Mouse (Mus musculus) adrenal gland, adult 18-20 months (tissue): ENCODE results near the gene Tgfb1. TPM values are rescaled to one million over a fixed set of nuclear protein-coding genes. Genes with fewer than 3 reads are reported as not detected.
"Not testable (repeated sequence)": the region's sequence is repeated elsewhere in the genome, so short reads cannot be mapped to it uniquely, and the experiment has no call there.

Source experiments
- DNase-seq, 2 experiments: peaks; one replicate each; pipeline ENCODE4 v3.0.0; 2021 to 2022; ENCODE audit warnings: low spot score in 2 of 2
- total RNA-seq, 2 experiments: library from RNA; stranded (reverse); gene quantifications; 1 replicate in 1 of 2; 2 replicates in 1 of 2; pipeline ENCODE4 v1.2.3; 2021

The Tgfb1 gene
- total RNA-seq, 2 experiments from 2014 or later, result 26.2 to 36.0 TPM

DNA sequence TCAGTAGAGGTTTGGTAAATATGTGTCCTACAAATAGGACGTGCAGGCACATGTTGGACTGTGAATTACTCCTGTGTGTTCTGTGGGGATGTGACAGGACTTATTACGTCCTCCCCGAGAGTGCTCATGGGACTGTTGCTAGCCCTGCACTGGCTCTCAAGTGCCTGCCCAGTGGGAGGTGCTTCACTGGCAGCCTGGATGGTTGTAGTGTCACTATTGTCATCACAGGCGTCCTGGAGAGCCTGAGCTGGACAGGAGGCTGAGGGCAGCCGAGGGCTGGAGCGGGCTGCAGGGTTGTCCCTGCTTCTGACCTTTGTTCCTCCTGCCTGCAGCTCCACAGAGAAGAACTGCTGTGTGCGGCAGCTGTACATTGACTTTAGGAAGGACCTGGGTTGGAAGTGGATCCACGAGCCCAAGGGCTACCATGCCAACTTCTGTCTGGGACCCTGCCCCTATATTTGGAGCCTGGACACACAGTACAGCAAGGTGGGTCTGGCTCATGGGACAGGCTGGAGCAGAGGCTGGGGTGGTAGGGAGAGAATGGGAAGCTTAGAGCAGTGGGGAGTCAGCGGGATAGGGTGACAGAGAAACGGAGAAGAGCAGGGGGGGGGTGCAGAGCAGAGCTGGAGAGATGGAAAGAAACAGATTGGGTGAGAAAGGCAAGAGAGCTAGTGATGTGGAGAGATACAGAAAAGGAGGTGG, 17.1 kb downstream of the Tgfb1 start:
- DNase-seq, result no peak

GRCm38 (mm10) chr7:25704716-25705364, 18.0 kb downstream of the Tgfb1 start:
- no peak for DNase-seq

DNA sequence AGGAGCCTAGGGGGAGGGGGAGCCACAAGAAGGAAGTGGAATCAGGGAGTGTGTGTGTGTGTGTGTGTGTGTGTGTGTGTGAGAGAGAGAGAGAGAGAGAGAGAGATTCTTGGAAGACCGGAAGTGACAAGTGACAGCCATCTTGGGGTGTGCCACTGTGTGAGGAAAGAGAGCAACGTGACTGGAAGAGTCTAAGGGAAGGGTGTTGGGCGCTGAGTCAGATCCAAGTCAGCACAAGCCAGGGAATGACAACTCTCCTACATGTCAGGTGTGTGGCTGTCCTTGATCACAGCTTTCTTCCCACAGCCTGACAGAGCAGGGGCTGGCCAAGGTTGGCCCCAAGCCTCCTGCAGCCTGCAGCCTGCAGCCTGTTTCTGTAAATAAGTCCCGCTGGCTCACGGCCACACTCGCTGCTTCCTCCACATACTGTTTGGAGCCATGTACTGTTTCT, 19.0 kb downstream of the Tgfb1 start:
- DNase-seq, result no peak

DNA sequence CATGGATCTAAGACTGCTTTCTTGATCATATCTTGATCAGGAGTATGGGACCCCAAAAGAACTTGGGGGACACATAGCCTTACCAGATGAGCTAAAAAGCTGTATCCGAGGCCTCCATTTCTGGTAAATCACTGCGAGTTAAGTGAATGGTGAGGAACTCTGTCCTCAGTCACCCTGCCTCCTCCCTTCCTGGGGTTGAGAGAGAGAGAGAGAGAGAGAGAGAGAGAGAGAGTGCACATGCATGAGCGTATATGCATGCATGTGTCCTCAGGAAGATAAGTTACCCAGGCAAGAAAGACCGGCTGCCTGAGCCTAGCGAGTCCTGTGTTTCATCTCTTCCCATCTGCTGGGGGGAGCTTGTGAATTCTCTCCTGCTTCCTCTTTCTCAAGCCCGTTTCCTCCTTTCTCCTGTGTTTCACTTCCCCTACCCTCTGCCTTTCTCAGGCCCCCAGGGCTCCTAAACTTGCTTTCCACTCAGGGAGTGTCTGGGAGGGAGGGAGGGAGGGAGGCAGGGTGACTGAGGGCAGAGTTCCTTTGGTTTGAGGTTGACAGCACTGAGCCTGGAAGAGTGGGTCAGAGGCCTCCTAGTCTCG, 19.9 kb downstream of the Tgfb1 start:
- no peak for DNase-seq

- DNase-seq, result no peak
These were observed 20.9 kb downstream of the Tgfb1 start for GRCm38 (mm10) chr7:25707581-25708292.

GRCm38 (mm10) chr7:25709961-25710360, 23.2 kb downstream of the Tgfb1 start:
- no peak for DNase-seq

- DNase-seq, result no peak
These were observed 23.8 kb downstream of the Tgfb1 start for GRCm38 (mm10) chr7:25710519-25711130.

GRCm38 (mm10) chr7:25711165-25711564, 24.4 kb downstream of the Tgfb1 start:
- no peak for DNase-seq

- no peak for DNase-seq
These were observed 25.0 kb downstream of the Tgfb1 start for GRCm38 (mm10) chr7:25711731-25712197.

- no peak for DNase-seq
These were observed 26.0 kb downstream of the Tgfb1 start for GRCm38 (mm10) chr7:25712801-25713200.

GRCm38 (mm10) chr7:25714581-25714980, 27.8 kb downstream of the Tgfb1 start:
- DNase-seq, result no peak

GRCm38 (mm10) chr7:25715731-25716271, 29.0 kb downstream of the Tgfb1 start:
- no peak for DNase-seq

DNA sequence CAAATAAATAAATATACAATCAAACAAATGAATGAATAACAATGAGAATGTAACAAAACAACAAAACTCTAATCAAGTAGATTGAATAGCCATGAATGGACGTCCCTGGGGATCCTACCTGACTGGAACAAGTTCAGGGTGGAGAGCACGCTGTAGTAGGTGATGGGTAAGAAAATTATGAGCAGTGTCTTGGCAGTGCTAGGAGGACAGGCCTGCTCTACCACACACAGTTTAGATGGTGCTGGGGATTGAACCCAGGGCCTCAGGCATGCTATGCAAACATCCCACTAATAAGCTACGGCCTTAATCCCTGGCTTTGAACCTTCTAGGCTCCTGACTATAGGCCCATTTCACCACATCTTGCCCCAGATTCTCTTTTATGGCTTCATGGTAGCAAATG, 30.7 kb downstream of the Tgfb1 start:
- DNase-seq, result no peak

DNA sequence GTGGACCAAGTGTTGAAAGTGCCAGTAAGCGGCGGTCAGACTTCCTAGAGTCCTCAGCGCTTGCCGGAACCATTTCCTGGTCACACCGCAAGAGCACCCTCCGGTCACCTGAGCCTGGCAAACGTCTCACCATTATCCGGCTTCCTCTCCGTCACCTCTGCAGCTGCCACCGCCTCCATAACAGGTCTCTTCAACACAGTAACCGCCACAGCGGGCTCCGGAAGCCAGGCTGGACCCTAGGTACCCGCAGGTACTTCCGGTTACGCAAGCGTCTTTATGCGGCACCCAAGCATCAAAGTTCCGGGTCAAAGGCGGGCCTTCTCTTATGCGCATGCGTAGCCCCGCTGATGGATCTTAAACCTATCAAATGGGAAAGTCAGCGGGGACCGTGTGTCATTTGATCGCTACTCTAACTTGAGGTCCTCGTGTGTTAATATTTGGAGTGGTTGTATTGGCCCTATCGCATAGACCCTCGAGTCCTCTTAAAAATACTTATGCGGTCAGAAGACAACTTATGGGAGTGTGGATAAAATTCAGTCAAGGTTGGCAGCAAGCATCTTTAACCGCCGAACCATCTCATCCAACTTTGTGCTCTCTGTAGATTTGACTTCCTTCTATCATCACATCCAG, 32.1 kb downstream of the Tgfb1 start, which contains the start of gene Ccdc97:
Gene Ccdc97, minus strand, starts transcription at position 301 of the 630 bp plus-strand sequence.
- peak; percentile 85 to 88 for DNase-seq

DNA sequence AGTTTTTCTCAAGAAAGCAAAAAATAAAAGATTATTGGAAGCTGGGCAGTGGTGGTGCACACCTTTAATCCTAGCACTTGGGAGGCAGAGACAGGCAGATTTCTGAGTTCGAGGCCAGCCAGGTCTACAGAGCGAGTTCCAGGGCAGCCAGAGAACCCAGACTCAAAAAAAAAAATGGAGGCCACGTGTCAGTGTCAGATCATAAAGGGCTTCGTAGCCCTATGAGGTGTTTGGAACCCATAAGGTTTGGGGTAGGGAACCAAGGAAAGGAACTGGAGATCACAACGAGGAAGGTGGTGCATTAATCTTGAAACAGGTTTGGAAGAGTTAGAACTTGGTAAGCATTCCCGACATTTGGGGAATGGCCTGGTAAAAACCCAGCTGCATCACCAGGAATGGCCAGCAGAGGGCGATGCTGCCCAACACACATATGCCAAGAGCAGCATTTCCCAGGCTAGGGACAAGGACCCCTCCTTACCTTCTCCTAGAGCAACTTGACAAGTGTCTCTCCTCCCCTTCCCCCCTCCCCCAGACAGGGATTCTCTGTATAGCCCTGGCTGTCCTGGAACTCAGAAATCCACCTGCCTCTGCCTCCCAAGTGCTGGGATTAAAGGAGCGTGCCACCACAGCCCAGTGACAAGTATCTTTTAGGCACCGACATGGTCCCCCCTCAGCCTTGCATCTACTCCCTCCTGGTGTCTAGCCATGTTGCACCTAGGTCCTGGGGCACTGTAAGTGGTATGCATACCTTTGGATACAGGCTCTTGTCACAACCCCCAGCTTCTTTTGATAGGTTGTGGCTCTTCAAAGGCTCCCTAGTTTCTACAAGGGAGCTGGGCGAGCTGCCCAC, 33.2 kb downstream of the Tgfb1 start:
- peak; percentile 83 to 86 for DNase-seq

DNA sequence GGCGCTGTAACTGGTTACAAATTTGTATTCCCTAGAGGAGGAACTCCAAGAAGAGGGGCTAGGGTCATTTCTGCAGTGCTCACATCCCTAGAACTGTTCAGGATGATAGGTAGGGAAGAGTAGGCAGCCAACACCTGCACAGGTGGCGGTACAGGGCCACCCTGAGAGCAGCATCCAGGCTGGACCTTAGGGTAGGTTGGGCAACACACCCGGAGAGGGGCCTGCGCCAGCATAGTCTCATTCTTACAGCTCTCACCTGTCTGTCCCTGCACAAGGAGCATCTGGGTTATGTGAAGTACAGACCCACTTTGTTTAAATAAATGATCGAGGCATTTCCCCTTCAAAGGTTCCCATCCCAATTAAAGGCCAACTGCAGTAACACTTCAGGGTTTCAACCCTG, 34.0 kb downstream of the Tgfb1 start:
- no peak for DNase-seq

DNA sequence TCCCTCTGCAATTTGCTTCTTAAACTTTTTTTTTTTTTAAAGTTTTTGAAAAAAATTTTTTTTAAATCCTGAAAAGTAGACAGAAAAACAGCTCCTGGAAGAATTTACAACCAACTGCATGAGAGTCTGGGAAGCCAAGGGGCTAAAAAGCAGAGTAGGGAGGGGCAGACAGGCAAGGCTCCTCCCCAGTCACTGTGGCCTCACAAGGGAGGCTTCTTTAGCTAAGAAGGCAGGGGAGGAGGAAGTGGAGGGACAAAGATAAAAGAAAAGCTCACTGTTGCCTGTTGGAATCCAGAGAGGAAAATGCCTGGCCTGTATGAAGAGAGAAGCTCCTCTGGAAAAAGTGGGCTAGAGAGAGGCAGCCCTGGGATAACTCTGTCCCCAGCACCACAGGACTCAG, 35.0 kb downstream of the Tgfb1 start:
- DNase-seq, result not testable (repeated sequence)

- no peak for DNase-seq
These were observed 39.1 kb downstream of the Tgfb1 start for GRCm38 (mm10) chr7:25725886-25726285.

GRCm38 (mm10) chr7:25727800-25728199, 41.0 kb downstream of the Tgfb1 start:
- no peak for DNase-seq
